Mouse (Mus musculus): Measurements from ENCODE around the gene Ccdc34. TPM values are rescaled to one million over a fixed set of nuclear protein-coding genes. Genes with fewer than 3 reads are reported as not detected.
A peak's percentile ranks its signal among the peaks of the same experiment; 100 is the strongest.

The Ccdc34 gene
- 28.4 and 29.6 TPM in 2 replicates for polyA plus RNA-seq (2014; fragmentation: Nextera tagmentation; extraction: Ambion mirVana)

- peaks cover 18% of the 10 kb centered on the region for H3K4me1 ChIP-seq (ENCODE audit: control insufficient read depth, insufficient read depth, low read length)
- H3K9me3 ChIP-seq (ENCODE audit: control insufficient read depth, low read length): no peaks in the 10 kb centered on the region
- H3K36me3 ChIP-seq (ENCODE audit: control insufficient read depth, insufficient read depth, low read length): 0 out of 2 replicates have a peak, but pooled peaks cover 4% of the 10 kb centered on the region
- H3K9ac ChIP-seq (replicated peaks; ENCODE audit: low read depth, low read length): peak within 1 kb of the TSS; percentile 83
- H3K27me3 ChIP-seq (ENCODE audit: control insufficient read depth, insufficient read depth, low read length): no peaks in the 10 kb centered on the region
- ATAC-seq (ENCODE audit: low read depth): peak; percentile 100
- H3K27ac ChIP-seq (ENCODE audit: low read depth, low read length): peak within 1 kb of the TSS; percentile 88
- peak within 1 kb of the TSS; percentile 86 for H3K4me2 ChIP-seq (ENCODE audit: low read depth, low read length)
- WGBS: under 1% methylated on average over 55 of the region's 55 CpGs
- H3K4me3 ChIP-seq (ENCODE audit: low read depth, low read length): peak within 1 kb of the TSS; percentile 85
Observed at GRCm38 (mm10) chr2:110017616-110018505, at the start of gene Ccdc34. TSS of gene Ccdc34 (plus strand) at chr2:110017817.

DNA sequence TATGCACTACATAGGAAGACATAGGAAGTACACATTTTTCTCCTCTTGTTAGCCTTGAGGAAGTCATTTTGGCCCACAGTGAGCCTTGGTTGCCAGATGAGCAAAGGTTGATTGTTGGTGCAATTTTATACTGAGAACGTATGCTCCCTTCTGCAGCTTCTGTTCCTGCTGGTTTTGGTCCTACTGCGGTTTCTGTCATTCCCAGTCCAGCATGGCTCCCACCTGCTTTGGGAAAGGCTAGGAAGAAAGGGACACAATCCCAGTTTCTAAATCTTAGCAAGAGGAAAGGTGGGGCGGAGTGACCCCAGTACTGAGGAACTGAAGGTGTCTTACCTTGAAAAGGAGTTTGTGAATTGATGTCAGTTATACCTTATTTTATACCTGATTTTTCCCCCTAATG, 48.2 kb upstream of the Ccdc34 start:
- Histone ChIP-seq H3K9me3 (ENCODE audit: control insufficient read depth, low read length) (no peaks in the 10 kb centered on the region), H3K27ac (ENCODE audit: low read depth, low read length) (no peak overlapping the region), H3K9ac (replicated peaks; ENCODE audit: low read depth, low read length) (no peak overlapping the region), H3K36me3 (ENCODE audit: control insufficient read depth, insufficient read depth, low read length) (no peaks in the 10 kb centered on the region), H3K27me3 (ENCODE audit: control insufficient read depth, insufficient read depth, low read length) (no peaks in the 10 kb centered on the region), H3K4me2 (ENCODE audit: low read depth, low read length) (no peak overlapping the region), H3K4me3 (ENCODE audit: low read depth, low read length) (no peak overlapping the region), H3K4me1 (ENCODE audit: control insufficient read depth, insufficient read depth, low read length) (0 out of 2 replicates have a peak, but pooled peaks cover 3% of the 10 kb centered on the region)
- ATAC-seq (ENCODE audit: low read depth): no peak
- WGBS: 81% methylated on average over 3 of the region's 3 CpGs

- Histone ChIP-seq H3K27me3 (ENCODE audit: control insufficient read depth, insufficient read depth, low read length) (no peaks in the 10 kb centered on the region), H3K36me3 (ENCODE audit: control insufficient read depth, insufficient read depth, low read length) (no peaks in the 10 kb centered on the region), H3K4me2 (ENCODE audit: low read depth, low read length) (no peak overlapping the region), H3K9ac (replicated peaks; ENCODE audit: low read depth, low read length) (no peak overlapping the region), H3K4me1 (ENCODE audit: control insufficient read depth, insufficient read depth, low read length) (0 out of 2 replicates have a peak, but pooled peaks cover 3% of the 10 kb centered on the region), H3K9me3 (ENCODE audit: control insufficient read depth, low read length) (no peaks in the 10 kb centered on the region), H3K27ac (ENCODE audit: low read depth, low read length) (no peak overlapping the region), H3K4me3 (ENCODE audit: low read depth, low read length) (no peak overlapping the region)
- no peak for ATAC-seq (ENCODE audit: low read depth)
- 53% methylated on average over 10 of the region's 10 CpGs for WGBS
Observed at GRCm38 (mm10) chr2:109969926-109970532, 47.6 kb upstream of the Ccdc34 start.

DNA sequence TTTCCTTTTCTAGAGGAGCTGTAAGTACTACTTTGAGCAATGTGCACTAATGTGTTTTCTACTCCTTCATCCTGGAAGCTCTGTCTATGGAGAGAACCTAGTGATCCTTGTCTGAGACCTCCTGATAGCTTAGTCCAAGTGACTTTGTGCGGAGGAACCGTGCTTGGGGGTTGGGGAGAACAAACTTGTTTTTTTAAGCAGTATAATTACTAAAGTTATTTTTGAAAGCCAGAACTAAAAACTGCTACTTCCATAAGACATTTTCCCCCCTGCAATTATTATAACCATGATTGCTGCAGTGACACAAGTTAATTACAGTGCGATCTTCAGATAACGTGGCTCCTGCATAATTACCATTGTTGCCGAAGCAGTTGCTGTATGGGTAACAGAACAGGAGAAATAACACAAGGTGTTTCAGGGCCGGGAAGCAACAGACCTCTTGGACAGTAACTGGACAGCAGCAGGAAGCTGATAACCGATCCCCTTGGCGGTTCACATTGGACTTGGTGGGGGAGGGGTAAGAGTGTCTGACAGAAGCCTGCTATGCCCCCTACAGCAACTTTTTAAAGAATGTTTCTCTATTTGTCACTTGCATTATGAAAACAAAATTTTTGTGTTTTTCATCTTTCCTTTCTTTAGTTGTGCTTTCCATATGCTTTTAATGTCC, 46.7 kb upstream of the Ccdc34 start:
- H3K27me3 ChIP-seq (ENCODE audit: control insufficient read depth, insufficient read depth, low read length): no peaks in the 10 kb centered on the region
- no peak for ATAC-seq (ENCODE audit: low read depth)
- 0 out of 2 replicates have a peak, but pooled peaks cover 3% of the 10 kb centered on the region for H3K4me1 ChIP-seq (ENCODE audit: control insufficient read depth, insufficient read depth, low read length)
- no peak overlapping the region for H3K4me2 ChIP-seq (ENCODE audit: low read depth, low read length)
- no peak overlapping the region for H3K4me3 ChIP-seq (ENCODE audit: low read depth, low read length)
- no peak overlapping the region for H3K9ac ChIP-seq (replicated peaks; ENCODE audit: low read depth, low read length)
- H3K9me3 ChIP-seq (ENCODE audit: control insufficient read depth, low read length): no peaks in the 10 kb centered on the region
- no peak overlapping the region for H3K27ac ChIP-seq (ENCODE audit: low read depth, low read length)
- H3K36me3 ChIP-seq (ENCODE audit: control insufficient read depth, insufficient read depth, low read length): no peaks in the 10 kb centered on the region
- 63% methylated on average over 8 of the region's 8 CpGs for WGBS

DNA sequence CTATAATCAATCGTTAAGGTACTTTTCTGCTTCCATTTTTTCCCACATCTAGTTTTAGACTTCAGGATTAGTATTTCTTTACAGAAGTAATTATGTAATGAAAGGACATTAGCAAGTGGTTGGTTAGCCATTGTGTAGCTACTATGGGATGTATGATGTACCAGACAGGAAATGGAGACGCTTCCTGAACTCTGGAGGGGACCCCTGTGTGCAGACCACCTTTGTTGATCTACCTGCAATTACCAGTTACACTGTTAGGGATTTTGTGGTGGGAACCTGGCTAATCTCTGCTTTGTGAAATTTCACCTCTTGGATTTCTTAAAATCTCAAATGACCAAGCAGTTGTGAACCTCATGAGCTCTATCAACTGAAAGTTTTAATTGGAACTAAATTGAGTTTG, 45.3 kb upstream of the Ccdc34 start:
- no peak for ATAC-seq (ENCODE audit: low read depth)
- no peak overlapping the region for H3K9ac ChIP-seq (replicated peaks; ENCODE audit: low read depth, low read length)
- H3K9me3 ChIP-seq (ENCODE audit: control insufficient read depth, low read length): no peaks in the 10 kb centered on the region
- no peaks in the 10 kb centered on the region for H3K36me3 ChIP-seq (ENCODE audit: control insufficient read depth, insufficient read depth, low read length)
- no peak overlapping the region for H3K4me2 ChIP-seq (ENCODE audit: low read depth, low read length)
- H3K4me3 ChIP-seq (ENCODE audit: low read depth, low read length): no peak overlapping the region
- H3K4me1 ChIP-seq (ENCODE audit: control insufficient read depth, insufficient read depth, low read length): 0 out of 2 replicates have a peak, but pooled peaks cover 3% of the 10 kb centered on the region
- H3K27me3 ChIP-seq (ENCODE audit: control insufficient read depth, insufficient read depth, low read length): no peaks in the 10 kb centered on the region
- WGBS: 90% methylated on average over 2 of the region's 2 CpGs
- H3K27ac ChIP-seq (ENCODE audit: low read depth, low read length): no peak overlapping the region

DNA sequence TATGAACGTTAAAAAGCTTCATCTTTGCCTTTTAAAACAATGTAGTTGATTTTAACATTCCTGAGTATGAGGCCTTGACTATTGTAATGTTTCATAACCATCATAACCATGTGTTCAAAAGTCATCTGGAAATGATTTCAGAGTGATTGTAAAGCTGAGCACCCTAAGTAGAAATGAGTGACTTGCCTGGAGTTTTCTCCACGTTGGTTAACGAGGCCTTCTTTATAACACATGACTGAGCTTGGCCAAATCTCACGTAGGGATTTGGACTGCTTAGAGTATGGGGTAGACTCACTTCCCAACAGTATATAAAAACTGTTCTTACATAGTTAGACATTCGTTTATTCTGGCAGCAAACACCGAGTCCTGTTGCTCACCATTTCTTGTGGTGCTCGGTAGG, 44.7 kb upstream of the Ccdc34 start:
- Histone ChIP-seq H3K4me1 (ENCODE audit: control insufficient read depth, insufficient read depth, low read length) (0 out of 2 replicates have a peak, but pooled peaks cover 3% of the 10 kb centered on the region), H3K4me2 (ENCODE audit: low read depth, low read length) (no peak overlapping the region), H3K4me3 (ENCODE audit: low read depth, low read length) (no peak overlapping the region), H3K9me3 (ENCODE audit: control insufficient read depth, low read length) (no peaks in the 10 kb centered on the region), H3K36me3 (ENCODE audit: control insufficient read depth, insufficient read depth, low read length) (no peaks in the 10 kb centered on the region), H3K9ac (replicated peaks; ENCODE audit: low read depth, low read length) (no peak overlapping the region), H3K27me3 (ENCODE audit: control insufficient read depth, insufficient read depth, low read length) (no peaks in the 10 kb centered on the region), H3K27ac (ENCODE audit: low read depth, low read length) (no peak overlapping the region)
- ATAC-seq (ENCODE audit: low read depth): no peak
- WGBS: 80% methylated on average over 7 of the region's 7 CpGs

- no peak overlapping the region for H3K4me2 ChIP-seq (ENCODE audit: low read depth, low read length)
- no peak overlapping the region for H3K27ac ChIP-seq (ENCODE audit: low read depth, low read length)
- no peak overlapping the region for H3K4me3 ChIP-seq (ENCODE audit: low read depth, low read length)
- H3K9me3 ChIP-seq (ENCODE audit: control insufficient read depth, low read length): no peaks in the 10 kb centered on the region
- no peaks in the 10 kb centered on the region for H3K27me3 ChIP-seq (ENCODE audit: control insufficient read depth, insufficient read depth, low read length)
- WGBS: 96% methylated on average over 7 of the region's 7 CpGs
- no peak for ATAC-seq (ENCODE audit: low read depth)
- no peak overlapping the region for H3K9ac ChIP-seq (replicated peaks; ENCODE audit: low read depth, low read length)
- no peaks in the 10 kb centered on the region for H3K36me3 ChIP-seq (ENCODE audit: control insufficient read depth, insufficient read depth, low read length)
- 0 out of 2 replicates have a peak, but pooled peaks cover 6% of the 10 kb centered on the region for H3K4me1 ChIP-seq (ENCODE audit: control insufficient read depth, insufficient read depth, low read length)
Observed at GRCm38 (mm10) chr2:109974807-109975206, 42.8 kb upstream of the Ccdc34 start.

DNA sequence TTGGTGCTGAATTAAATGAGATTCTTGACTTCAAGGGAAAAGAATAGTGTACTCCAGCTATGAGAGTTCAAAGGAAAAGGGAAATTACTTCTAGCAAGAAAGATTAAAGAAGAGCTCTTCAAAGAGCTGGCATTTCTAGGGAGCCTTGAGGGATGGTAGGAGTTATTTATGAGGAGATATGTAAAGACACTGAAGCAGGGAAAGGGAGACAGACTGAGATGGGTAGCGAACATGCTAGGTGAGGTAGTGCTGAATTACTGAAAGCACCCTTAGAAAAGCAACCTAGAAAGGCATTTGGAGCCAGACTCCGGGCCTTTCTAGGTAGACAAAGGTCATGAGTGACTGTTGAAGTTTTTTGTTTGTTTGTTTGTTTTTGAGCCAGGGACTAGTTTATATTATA, 41.4 kb upstream of the Ccdc34 start:
- ATAC-seq (ENCODE audit: low read depth): no peak
- WGBS: 95% methylated on average over 2 of the region's 2 CpGs
- 0 out of 2 replicates have a peak, but pooled peaks cover 3% of the 10 kb centered on the region for H3K4me1 ChIP-seq (ENCODE audit: control insufficient read depth, insufficient read depth, low read length)

More for the DNA sequence above, 41.4 kb upstream of the Ccdc34 start:
- Histone ChIP-seq H3K27me3 (ENCODE audit: control insufficient read depth, insufficient read depth, low read length) (no peaks in the 10 kb centered on the region), H3K9me3 (ENCODE audit: control insufficient read depth, low read length) (no peaks in the 10 kb centered on the region), H3K9ac (replicated peaks; ENCODE audit: low read depth, low read length) (no peak overlapping the region), H3K4me3 (ENCODE audit: low read depth, low read length) (no peak overlapping the region), H3K4me2 (ENCODE audit: low read depth, low read length) (no peak overlapping the region), H3K36me3 (ENCODE audit: control insufficient read depth, insufficient read depth, low read length) (no peaks in the 10 kb centered on the region), H3K27ac (ENCODE audit: low read depth, low read length) (no peak overlapping the region)

Measured in neural tube, embryonic 14.5 days (tissue).